Mouse (Mus musculus): ENCODE data around the gene Brd2. TPM values are rescaled to one million over a fixed set of nuclear protein-coding genes. Genes with fewer than 3 reads are reported as not detected.

Gene Brd2
- total RNA-seq, 2 experiments from 2014 or later: 66.7 to 69.1 TPM

DNA sequence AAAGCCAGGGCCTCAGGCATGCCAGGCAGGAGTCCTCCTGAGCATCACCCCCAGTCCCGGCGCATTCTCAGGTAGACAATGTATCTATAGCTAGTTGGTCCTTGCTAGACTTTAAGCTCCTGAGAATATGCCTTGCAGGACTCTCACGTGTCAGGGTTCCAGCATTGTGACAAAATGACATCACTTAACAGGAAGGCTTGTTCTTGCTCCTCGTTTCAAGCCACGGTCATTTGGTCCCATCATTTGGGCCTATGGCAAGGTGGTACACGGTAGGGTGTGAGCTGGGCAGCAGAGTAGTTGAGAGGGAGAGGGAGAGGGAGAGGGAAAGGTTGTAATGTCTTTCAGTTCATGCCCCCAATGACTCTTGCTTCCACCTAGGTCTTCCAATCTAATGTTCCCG lies 9.5 kb upstream of the Brd2 start:
- DNase-seq: no peak

DNA sequence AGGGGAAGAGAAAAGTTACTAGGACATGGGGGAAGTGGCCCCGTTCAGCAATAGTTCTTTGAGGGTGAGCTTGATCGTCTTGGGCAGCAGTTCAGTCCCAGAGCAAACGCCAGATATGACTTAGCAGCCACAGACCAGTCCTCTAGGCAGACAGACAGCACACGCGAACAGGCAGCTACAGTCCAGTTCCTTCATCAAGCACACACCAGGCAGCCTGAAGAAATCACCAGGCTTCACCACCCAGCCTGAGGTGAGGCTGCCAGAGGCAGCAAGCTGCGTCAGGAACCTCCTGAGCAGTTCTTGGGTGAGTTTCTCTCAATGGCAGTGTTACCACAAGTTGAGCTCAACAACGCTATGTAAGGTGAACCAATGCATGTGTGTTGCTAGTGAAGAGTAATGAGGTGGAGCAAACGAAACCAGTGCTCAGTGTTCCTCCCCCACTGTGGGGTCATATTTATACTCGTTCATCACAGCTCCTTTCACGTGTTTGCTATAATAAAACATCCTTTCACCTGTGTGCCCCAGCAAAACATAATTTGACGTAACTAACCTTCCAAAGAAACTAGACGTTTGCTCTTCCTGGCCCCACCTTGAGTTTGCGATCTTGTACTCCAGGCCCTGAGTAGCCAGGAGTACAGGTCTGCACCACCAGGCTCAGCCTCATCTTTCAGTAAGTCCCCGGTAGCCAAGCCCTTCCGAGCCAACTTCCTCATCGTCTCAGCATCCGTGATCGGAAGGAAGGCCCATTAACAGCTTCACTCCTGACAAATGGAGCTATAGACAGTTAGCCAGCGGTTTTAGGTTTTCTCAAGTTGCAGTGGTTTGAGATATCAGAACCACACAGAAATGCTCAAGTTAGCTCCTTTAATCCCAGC lies 7.9 kb upstream of the Brd2 start:
- no peak for DNase-seq

DNA sequence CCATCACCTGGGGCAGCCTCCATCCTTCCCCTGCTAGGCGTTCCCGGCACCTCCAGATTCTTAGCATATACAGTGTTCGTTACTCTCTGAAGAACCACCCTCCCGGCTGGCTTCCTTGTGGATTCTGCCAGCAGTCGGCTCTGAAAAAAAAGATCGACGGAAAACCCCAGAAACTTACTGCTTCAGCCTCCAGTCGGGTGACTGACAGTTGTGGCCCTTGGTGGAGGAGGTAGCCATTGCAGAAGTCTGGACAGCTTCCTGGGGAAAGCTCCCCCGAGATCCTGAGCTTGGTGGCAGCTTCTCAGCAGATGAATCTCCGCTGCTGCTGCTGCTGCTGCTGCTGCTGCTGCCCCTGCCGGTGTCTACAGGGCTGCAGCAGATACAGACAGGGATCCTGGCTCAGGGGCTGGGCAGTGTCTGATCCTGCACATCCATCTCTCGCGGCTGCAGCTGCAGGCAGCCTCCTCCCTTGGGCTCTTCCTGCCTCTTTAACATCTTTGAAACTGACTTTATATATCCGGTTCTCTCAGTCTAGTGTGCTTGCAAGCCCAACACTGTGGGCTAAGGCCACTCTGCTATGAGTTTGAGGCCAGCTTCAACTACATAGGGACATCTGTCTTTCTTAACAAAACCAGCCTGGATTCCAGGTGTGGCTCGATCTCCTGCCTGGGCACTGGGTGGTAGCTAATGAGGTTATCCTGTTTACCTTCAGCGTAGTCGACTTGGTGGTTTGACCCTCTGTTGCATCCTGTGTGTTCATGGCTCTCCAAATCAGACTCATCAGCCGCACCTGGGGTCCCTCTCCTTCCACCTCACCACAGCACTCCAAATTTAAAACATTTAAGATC lies 6.7 kb upstream of the Brd2 start:
- DNase-seq: no peak

DNA sequence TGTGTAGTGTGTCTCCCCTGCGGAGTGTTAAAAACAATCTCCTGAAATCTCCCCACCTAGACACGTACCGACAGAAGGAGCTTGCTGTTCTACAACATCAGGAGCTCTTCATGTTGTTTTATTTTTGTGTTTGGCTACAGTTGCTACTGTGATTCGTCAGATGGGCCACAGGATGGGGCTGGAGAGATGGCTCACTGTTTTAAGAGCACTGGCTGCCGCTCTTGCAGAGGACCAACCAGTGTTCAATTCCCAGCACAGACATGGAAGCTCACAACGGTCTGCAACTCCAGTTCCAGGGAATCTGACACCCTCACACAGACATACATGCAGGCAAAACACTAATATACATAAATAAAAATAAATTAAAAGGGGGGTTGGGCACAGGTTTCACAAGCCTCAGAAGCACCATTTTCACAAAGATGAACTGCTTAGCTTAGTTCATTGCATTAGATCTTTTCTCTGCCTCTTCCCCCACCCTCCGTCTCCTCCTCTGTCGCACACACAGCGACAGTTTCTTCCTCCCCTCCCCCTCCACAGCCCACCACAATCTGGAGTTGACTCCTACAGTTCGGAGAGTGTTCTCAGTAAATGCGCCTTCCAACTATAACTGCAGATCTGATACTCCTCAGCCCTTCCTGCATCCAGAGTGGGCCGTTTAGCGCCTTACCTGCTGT lies 6.0 kb upstream of the Brd2 start:
- DNase-seq: no peak

DNA sequence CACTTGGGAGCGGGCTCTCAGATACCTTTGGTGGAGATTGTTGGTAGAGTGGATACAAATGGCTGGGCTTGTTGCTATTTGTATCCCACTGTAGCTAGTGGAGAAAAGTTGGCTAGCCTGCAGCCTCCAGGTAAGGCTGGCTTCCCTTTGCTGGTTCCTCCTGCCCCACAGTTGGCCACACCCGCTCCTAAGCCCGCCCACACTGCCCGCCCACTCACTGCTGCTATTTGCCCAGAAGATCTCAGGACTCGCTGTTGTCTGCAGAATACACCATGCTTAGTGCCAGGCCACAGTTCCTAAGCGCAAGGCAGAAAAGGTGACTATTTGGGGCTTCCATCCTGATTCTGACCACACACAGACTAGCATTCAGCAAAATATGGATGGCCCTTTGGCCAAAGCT lies 5.0 kb upstream of the Brd2 start:
- DNase-seq: no peak

DNA sequence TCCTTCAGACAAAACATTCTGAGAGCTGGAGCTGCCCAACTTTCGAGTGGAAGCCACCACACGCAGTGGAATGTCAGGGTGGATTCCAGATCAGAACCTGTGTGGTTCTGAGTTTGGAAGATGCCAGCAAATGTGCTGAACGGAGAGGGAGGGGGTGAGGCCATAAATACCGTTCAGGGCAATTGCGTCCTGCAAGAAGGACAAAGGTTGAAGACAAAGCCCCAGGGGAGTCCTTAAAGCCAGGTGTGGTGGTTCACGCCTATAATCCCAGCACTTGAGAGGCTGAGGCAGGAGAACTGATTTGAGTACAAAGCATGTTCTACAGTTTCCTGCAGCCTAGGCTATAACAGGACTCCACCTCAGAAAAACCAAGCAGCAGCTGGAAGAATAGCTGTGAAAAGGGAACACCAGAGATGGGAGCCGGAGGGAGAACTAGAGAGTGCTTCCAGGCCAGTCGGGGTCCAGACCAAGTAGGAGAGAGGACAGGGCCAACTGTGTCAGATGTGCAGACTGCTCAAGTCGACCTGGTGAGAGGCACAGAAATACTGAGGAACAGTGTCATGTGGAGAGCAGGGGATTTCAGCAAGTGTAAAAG lies 4.5 kb upstream of the Brd2 start:
- no peak for DNase-seq

DNA sequence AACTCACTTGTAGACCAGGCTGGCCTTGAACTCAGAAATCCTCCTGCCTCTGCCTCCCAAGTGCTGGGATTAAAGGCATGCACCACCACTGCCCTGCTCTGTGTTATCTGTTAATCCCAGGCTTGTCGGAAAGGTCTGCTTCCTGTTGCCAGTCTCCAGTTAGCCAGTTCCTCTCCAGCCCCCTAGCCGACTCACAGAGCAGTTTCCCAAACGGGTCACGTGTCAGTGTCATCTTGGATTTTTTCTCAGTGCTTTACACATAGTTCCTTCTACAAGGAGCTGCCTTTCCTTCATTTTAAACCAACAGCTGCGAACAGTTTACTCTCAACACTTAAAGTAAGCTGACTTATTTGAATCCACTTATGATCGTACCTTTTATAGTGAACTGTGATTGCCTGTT lies 2.2 kb upstream of the Brd2 start:
- DNase-seq: no peak

DNA sequence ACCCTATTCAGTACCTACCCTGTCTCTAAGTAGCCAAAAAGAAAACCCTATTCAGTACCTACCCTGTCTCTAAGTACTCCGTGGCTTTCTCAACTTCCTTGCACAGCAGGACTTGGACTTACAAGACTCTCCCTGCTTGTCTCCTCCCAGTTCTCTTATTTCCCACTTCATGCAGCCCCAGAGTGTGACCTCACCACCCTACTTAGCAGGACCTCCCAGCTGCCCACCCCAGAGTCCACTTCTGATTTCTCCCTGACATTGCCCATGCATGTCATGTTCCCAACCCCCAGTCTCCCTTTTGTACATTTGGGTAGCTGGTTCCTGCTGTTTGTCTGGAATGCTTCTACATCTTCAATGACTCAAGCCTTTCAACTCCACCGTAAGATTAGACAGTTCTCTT lies 1.1 kb upstream of the Brd2 start:
- no peak for DNase-seq

DNA sequence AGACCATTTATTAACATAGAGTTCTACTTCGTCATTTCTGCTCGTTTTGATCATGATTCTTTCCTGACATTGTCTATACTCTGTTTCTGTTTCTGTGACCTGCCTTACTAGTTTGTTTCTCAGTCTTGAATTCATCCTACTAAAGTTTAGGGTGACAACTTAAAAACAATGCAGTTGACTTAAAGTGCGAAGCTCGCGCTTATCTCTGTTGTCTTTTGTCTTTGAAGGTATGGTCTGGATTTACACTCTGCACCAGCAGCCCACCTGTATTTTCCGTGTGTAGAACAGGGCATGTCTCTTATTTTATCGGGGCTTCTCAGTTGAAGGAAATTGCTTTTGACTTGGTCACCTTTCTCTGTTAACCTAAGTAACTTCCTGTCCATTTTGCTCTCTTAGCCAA lies 677 bp upstream of the Brd2 start:
- DNase-seq: no peak

DNA sequence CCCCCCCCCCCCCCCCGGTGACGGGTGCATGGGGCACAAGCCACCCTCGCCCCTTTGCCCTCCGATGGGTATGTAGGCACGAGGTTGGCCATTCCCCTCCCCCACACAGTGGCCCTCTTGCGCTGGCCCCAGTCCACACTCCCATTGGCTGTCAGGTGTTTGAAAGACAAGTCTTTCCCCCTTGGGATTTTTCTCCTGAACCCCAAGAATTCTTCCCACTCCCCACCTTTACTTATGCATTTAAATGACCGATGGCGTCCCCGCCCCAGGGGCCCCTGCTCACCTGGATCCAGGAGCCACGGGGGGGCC lies 601 bp downstream of the Brd2 start:
- DNase-seq: no peak

DNA sequence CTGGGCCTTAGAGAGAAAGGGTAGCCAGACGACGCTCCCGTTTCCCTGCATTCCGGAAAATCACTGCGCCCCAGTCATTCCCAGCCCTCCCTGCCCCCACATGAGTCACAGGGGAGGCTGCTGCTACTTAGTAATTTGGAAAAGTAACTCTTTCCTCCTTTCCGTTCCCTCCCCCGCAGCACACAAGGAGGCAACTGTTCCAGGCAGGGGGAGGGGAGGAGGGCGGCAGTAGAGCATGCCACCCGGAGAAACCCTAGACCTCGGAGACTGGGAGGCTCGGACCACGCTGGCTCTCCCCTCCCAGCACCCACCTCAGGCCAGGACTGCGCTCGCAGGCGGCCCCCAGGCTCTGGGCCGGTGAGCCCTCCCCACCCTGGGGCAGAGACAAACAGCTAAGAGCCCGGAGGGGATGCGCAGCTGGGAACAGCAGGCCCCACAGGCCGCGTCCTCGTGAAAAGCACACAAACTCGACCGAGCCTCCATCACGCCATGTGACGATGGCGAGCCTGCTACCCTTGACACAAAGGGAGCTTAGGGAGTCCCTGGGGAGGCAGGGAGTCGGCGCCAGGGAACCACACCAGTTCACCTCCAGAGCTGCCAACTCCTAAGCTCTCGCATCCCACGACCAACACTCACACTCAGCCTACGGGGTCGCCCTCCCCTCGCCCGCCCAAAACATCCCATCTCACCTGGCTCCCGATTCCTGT lies 1.1 kb downstream of the Brd2 start:
- DNase-seq: peak; percentile 94

DNA sequence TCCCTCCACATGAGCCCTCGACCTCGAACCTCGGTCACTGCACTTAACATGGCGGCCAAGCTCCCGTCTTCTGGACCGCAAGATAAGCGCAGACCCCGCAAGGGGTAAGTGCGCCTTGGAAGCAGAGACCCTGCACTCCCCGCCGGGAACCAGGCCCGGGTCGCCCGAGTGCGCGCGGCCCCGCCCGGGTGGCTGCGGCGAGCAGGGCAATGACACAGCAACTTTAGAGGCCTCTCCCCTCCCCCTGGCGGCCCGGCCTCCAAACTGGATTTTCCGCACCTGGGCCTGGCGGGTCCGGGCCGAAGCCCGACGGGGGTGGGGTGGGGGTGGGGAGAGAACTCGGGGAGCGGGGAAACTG lies 1.6 kb downstream of the Brd2 start:
- DNase-seq: peak; percentile 93

DNA sequence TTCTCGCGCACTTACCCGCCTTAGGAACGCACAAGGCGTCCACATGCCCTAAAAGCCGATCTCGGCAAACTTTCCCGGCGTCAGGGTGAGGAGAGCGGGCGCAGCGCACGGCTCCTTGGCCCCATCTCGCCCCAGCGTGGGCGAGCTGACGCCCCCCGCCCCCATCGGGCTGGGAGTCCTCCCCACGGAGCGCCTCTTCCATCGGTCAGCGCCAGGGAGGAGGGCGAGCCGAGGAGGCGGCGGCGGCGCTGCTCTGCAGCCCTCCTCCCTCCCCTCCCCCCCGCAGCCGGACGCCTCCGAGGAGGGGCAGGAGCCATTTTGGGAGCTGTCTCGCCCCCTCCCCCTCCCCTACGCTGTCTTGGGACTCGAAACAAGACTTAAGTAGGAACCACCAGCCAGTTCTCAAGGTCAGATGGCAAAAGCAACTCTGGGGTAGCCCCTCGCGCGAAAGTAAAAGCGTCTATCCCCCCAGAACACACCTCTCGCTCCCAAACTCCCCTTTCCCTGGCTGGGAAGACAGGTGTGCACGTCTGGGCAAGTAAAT lies 2.2 kb downstream of the Brd2 start:
- peak; percentile 96 for DNase-seq

DNA sequence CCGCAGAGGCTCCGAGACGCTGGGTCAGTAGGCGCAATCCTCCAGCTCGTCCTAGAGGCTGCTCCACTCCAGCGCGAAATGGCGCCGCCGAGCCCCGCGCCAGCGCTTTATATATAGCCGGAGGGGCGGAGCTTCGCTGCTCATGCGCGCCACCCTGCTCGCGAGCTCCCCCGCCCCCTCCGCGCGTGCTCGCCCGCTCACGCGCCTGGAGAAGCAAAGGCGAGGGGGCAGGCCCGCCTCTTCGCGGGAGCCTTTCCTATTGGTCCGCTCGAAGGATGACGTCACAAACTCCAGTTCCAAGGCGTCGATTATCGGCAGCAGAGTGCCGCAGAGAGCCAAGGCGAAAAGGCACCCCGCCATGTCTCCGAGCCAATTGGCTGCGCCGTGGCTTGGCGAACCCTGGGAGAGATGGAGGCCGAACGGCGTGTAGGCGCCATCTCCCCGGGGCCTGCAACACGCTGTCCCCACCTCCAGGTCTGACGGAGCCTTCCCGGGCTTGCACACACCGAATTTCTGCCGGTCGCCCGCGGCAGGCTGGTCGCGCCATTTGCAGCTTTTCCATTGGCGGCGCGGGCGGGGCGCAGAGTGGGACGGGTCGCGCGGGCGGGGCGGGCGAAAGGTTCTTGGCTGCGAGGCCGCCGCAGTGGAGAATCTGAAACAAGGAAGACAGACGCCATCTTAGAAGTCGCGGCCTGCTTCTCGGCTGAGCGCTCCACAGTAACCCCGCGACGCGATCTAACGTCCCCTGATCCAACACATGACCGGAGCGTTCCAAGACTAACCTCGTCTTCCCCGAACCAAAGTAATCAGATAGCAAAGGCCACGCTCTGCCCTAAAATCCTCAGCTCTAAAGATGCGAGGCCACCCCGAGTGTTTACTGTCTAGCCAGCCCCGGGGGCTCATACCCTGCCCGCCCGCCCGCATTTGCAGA lies 2.9 kb downstream of the Brd2 start, which contains the start of gene H2-DMa:
Gene H2-DMa, plus strand, starts transcription at position 293 of the 931 bp plus-strand sequence.
- peak; percentile 99 for DNase-seq

DNA sequence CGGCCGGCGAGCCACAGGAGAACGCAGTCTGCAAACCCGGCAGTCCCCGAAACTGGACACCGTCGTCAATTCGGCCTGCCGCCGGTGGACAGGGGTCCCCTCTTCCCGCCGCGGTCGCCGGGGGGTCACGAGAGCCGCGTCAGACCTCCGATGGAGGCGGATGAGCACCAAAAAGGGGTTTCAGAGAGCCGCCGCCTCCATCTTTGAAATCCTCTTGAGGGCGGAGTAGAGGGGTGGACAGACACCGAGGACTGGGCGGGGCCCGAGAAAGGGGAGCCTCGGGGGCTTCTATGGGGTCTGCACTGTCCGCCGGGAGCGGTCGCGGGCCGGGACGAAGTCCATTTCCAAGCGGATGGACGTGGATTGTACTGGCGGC lies 3.6 kb downstream of the Brd2 start:
- DNase-seq: no peak

DNA sequence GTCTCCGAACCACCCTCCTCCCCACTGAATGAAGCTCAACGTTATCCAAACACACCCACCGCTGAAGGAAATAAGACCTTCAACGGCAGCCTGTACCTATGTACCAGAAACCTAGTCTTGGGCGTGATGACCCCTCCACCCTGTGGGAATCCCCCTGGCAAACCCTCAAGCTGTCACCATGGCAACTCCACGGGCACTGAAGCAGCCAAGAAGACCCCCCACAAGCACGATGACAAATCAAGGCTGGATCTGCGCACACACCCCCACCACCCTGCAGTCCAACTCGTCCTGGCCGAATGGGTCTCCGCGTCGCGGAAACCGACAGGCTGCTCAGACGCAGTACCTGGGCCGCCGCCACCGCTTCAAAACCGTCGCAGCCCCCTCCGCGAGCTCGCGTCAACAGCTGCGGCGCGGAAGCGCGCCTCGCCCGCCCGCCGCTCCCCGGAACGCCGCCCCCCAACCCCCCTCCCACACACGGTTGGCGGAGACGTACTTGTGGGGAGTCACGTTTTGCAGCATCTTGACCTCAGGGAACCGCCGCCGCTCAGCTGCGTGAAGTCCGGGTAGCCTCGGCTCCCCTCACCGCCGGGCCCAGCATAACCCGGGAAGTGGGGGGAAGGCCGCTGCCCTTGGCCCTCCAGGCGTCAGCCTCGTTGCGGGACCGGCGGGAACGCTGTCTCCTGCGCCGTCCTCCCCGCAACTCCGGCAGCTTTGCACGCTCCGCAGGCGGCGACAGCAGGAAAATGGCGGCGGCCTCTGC lies 4.1 kb downstream of the Brd2 start:
- peak; percentile 48 for DNase-seq

DNA sequence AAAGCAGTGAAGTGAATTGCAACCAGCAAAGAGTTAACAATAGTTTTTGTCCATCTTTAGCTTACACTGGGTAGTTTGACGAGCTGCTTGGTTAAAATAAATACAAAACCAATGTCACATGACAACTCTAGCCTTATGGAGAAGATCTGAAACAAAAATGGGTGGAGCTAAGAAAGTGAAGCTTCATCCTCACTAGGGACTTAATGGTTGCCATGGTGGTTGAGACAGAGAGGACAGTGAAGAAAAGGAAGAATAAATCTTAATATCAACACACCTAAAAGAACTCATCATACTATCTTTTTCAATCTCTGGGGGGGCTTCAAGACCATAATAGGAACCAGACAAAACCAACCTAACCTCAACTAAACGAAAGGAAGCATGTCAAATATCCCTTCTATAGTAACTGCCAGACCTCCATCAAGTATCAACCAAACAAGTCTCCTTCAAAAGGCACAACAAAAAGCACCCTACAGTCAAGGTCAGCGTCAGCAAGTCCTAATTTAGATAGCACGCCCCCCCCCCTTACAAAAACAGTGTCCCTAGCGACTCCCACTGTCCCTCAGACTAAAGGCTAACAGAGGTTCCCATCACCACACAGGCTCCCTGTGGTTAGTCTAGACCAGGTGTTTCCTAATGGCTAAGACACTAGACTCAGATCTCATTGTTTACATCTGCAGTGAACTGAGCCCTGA lies 4.9 kb downstream of the Brd2 start:
- DNase-seq: no peak

DNA sequence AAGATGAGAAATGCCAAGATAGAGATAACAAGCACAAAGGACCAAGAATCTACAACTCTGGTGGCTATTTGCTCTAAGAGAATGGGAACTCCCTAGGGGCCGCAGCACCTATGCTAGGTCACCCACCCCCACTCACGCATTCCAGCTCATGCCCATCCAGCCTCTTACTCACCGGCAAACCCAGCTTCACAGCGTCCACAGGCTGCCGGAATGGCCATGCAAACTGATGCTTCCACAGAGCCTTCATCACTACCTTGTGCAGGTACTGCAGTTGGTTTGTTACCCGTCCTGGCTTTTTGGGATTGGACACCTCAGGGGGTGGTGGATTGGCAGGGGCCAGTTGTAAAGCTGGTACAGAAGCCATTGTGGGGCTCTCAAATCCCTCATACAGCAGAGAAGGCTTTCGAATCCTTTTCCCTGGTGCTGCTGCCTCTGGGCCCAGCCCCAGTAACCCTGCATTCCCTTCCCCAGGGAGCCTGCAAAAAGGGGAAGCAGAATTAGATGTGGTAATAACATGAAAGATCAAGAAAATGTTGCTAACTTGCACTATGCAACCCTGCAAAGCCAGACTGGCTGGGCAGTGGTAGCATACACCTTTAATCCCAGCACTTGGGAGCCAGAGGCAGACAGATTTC lies 5.6 kb downstream of the Brd2 start:
- no peak for DNase-seq

DNA sequence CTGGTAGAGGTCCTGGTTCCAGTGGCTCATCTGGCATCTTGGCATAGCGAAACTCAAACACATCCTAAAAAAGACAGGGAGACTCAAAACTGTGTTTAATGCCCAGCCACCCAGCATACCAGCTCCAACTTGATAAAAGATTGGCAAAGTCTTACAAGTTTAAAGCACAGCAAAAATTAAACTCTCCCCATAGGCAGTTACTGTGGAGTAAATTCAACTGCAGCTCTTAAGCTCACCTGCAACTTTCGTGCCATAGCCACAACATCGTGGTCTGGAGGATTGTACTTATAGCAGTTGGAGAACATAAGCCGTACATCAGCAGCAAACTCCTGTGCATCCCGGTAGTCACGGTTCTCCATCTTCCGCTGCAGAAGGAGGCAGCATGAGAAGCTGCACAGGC lies 8.3 kb downstream of the Brd2 start:
- no peak for DNase-seq

Measured in gastrocnemius, postnatal 25 days (tissue).